Mouse (Mus musculus) CH12.LX (cell line): ENCODE results near the gene Arl5c. TPM values are rescaled to one million over a fixed set of nuclear protein-coding genes. Genes with fewer than 3 reads are reported as not detected.
A peak's percentile ranks its signal among the peaks of the same experiment; 100 is the strongest.

Experiments used
- DNase-seq: peaks from one replicate; pipeline ENCODE4 v3.0.0-alpha.2; 2013; ENCODE audit errors: extremely low read depth
- H3K27ac ChIP-seq: 2 replicates; pipeline ENCODE4 v1.5.1; 2012; ENCODE audit warnings: low read depth, mild to moderate bottlenecking, control low read depth, moderate library complexity; ENCODE audit not compliant: insufficient read depth
- H3K27me3 ChIP-seq: replicated peaks from 2 replicates; pipeline ENCODE3; 2012; ENCODE audit warnings: inconsistent platforms
- H3K36me3 ChIP-seq, 2 experiments: replicated peaks in 1 of 2; 2 replicates each; pipeline versions ENCODE3 to v1.6.1; 2012; ENCODE audit warnings: inconsistent platforms in 1 of 2, low read length in 1 of 2, mild to moderate bottlenecking in 1 of 2, mixed read lengths in 1 of 2, moderate library complexity in 1 of 2; ENCODE audit not compliant: control insufficient read depth in 1 of 2, insufficient read depth in 1 of 2
- H3K4me1 ChIP-seq, 2 experiments: 2 replicates each; pipeline ENCODE4 v1.6.1; 2012; ENCODE audit warnings: inconsistent platforms in 1 of 2, moderate library complexity in 1 of 2; ENCODE audit not compliant: insufficient read depth in 2 of 2, control insufficient read depth in 1 of 2
- H3K4me2 ChIP-seq: 2 replicates; pipeline ENCODE4 v1.6.1; 2012; ENCODE audit warnings: low read depth, mild to moderate bottlenecking, control low read depth; ENCODE audit not compliant: poor library complexity, insufficient read depth, severe bottlenecking
- H3K4me3 ChIP-seq, 3 experiments: fragments of 150-350 bp in 1 of 3; sonication (generic) in 1 of 3; replicated peaks in 1 of 3; 2 replicates each; pipeline versions ENCODE3 to v1.5.1; 2011 to 2012; ENCODE audit warnings: low read depth in 2 of 3, low read length in 2 of 3, mild to moderate bottlenecking in 2 of 3, moderate library complexity in 2 of 3, control low read depth in 1 of 3, improper control_type of control experiment in 1 of 3, inconsistent platforms in 1 of 3, mixed read lengths in 1 of 3; ENCODE audit not compliant: poor library complexity in 1 of 3
- H3K79me2 ChIP-seq: replicated peaks from 2 replicates; pipeline ENCODE4 v1.6.1; 2012; ENCODE audit warnings: mild to moderate bottlenecking, moderate library complexity; ENCODE audit not compliant: control insufficient read depth, poor library complexity, insufficient read depth, severe bottlenecking; ENCODE audit errors: extremely low read depth
- H3K9ac ChIP-seq: 2 replicates; pipeline ENCODE4 v1.6.1; 2012; ENCODE audit warnings: low read depth, mild to moderate bottlenecking, control low read depth, moderate library complexity; ENCODE audit not compliant: insufficient read depth
- H3K9me3 ChIP-seq: replicated peaks from 2 replicates; pipeline ENCODE3; 2012; ENCODE audit warnings: low read length, inconsistent platforms, mixed read lengths
- BHLHE40 ChIP-seq: IDR thresholded peaks from 2 replicates; pipeline ENCODE4 v1.6.1; 2011; ENCODE audit warnings: mild to moderate bottlenecking, low read depth, low read length, improper control_type of control experiment
- CHD1 ChIP-seq: IDR thresholded peaks from 2 replicates; pipeline ENCODE4 v1.6.1; 2012; ENCODE audit warnings: low read depth, low read length, improper control_type of control experiment, inconsistent platforms
- CHD2 ChIP-seq: IDR thresholded peaks from 2 replicates; pipeline ENCODE4 v1.6.1; 2011; ENCODE audit warnings: low read length, improper control_type of control experiment
- CTCF ChIP-seq, 2 experiments: IDR thresholded peaks in 1 of 2; conservative IDR thresholded peaks in 1 of 2; 2 replicates each; pipeline ENCODE4 v1.5.1; 2011 to 2012; ENCODE audit warnings: low read depth in 2 of 2, low read length in 2 of 2, improper control_type of control experiment in 1 of 2, inconsistent platforms in 1 of 2, mild to moderate bottlenecking in 1 of 2, moderate library complexity in 1 of 2
- E2F4 ChIP-seq: IDR thresholded peaks from 2 replicates; pipeline ENCODE4 v1.6.1; 2011; ENCODE audit warnings: low read depth, low read length, improper control_type of control experiment; ENCODE audit not compliant: insufficient replicate concordance
- ELF1 ChIP-seq: IDR thresholded peaks from 2 replicates; pipeline ENCODE4 v1.6.1; 2014; ENCODE audit warnings: low read depth, mild to moderate bottlenecking, inconsistent platforms, low read length, improper control_type of control experiment
- EP300 ChIP-seq: IDR thresholded peaks from 2 replicates; pipeline ENCODE4 v1.6.1; 2011; ENCODE audit warnings: low read length, improper control_type of control experiment
- ETS1 ChIP-seq: conservative IDR thresholded peaks from 2 replicates; pipeline ENCODE4 v1.6.1; 2012; ENCODE audit warnings: low read depth, mild to moderate bottlenecking, inconsistent platforms, low read length, improper control_type of control experiment, moderate library complexity
- HCFC1 ChIP-seq: IDR thresholded peaks from 2 replicates; pipeline ENCODE4 v1.6.1; 2012; ENCODE audit warnings: low read depth, mild to moderate bottlenecking, inconsistent platforms, low read length, improper control_type of control experiment
- IRF4 ChIP-seq: IDR thresholded peaks from 2 replicates; pipeline ENCODE4 v1.6.1; 2014; ENCODE audit warnings: low read depth, mild to moderate bottlenecking, inconsistent platforms, low read length, improper control_type of control experiment
- KAT2A ChIP-seq: IDR thresholded peaks from 2 replicates; pipeline ENCODE4 v1.6.1; 2012; ENCODE audit warnings: low read length, improper control_type of control experiment, inconsistent platforms; ENCODE audit not compliant: insufficient replicate concordance
- MAFK ChIP-seq: IDR thresholded peaks from 2 replicates; pipeline ENCODE4 v1.6.1; 2011; ENCODE audit warnings: low read length, improper control_type of control experiment; ENCODE audit not compliant: insufficient replicate concordance
- MAX ChIP-seq: IDR thresholded peaks from 2 replicates; pipeline ENCODE4 v1.6.1; 2011; ENCODE audit warnings: low read length, improper control_type of control experiment
- MAZ ChIP-seq: IDR thresholded peaks from 2 replicates; pipeline ENCODE4 v1.6.1; 2012; ENCODE audit warnings: low read depth, mild to moderate bottlenecking, inconsistent platforms, low read length, improper control_type of control experiment, moderate library complexity
- MEF2A ChIP-seq: IDR thresholded peaks from 2 replicates; pipeline ENCODE4 v1.6.1; 2014; ENCODE audit warnings: low read depth, mild to moderate bottlenecking, inconsistent platforms, low read length, improper control_type of control experiment, borderline replicate concordance
- MXI1 ChIP-seq: IDR thresholded peaks from 2 replicates; pipeline ENCODE4 v1.6.1; 2011; ENCODE audit warnings: mild to moderate bottlenecking, low read depth, low read length, improper control_type of control experiment
- MYC ChIP-seq: IDR thresholded peaks from 2 replicates; pipeline ENCODE4 v1.6.1; 2011; ENCODE audit warnings: low read depth, mild to moderate bottlenecking, improper control_type of control experiment, low read length
- NELFE ChIP-seq: IDR thresholded peaks from 2 replicates; pipeline ENCODE4 v1.6.1; 2011; ENCODE audit warnings: low read depth, low read length, improper control_type of control experiment
- NRF1 ChIP-seq: IDR thresholded peaks from 2 replicates; pipeline ENCODE4 v1.6.1; 2014; ENCODE audit warnings: low read depth, mild to moderate bottlenecking, inconsistent platforms, low read length, improper control_type of control experiment, moderate library complexity
- POLR2A ChIP-seq: IDR thresholded peaks from 2 replicates; pipeline ENCODE4 v1.6.1; 2011; ENCODE audit warnings: low read depth, mild to moderate bottlenecking, improper control_type of control experiment, low read length
- POLR2AphosphoS2 ChIP-seq: IDR thresholded peaks from 2 replicates; pipeline ENCODE4 v1.6.1; 2011; ENCODE audit warnings: low read depth, low read length, improper control_type of control experiment
- RAD21 ChIP-seq: IDR thresholded peaks from 2 replicates; pipeline ENCODE4 v1.6.1; 2011; ENCODE audit warnings: low read depth, mild to moderate bottlenecking, low read length, improper control_type of control experiment, moderate library complexity
- RCOR1 ChIP-seq: conservative IDR thresholded peaks from 2 replicates; pipeline ENCODE4 v1.6.1; 2012; ENCODE audit warnings: low read depth, mild to moderate bottlenecking, inconsistent platforms, low read length, improper control_type of control experiment
- SIN3A ChIP-seq: IDR thresholded peaks from 2 replicates; pipeline ENCODE4 v1.6.1; 2012; ENCODE audit warnings: low read length, improper control_type of control experiment, inconsistent platforms
- SMC3 ChIP-seq: IDR thresholded peaks from 2 replicates; pipeline ENCODE4 v1.6.1; 2011; ENCODE audit warnings: low read depth, low read length, improper control_type of control experiment
- TBP ChIP-seq: conservative IDR thresholded peaks from 2 replicates; pipeline ENCODE4 v1.6.1; 2011; ENCODE audit warnings: low read depth, low read length, improper control_type of control experiment
- TCF12 ChIP-seq: IDR thresholded peaks from 2 replicates; pipeline ENCODE4 v1.6.1; 2014; ENCODE audit warnings: low read depth, mild to moderate bottlenecking, inconsistent platforms, low read length, improper control_type of control experiment
- UBTF ChIP-seq: IDR thresholded peaks from 2 replicates; pipeline ENCODE4 v1.6.1; 2012; ENCODE audit warnings: low read depth, mild to moderate bottlenecking, inconsistent platforms, low read length, improper control_type of control experiment, moderate library complexity
- USF2 ChIP-seq: conservative IDR thresholded peaks from 2 replicates; pipeline ENCODE4 v1.6.1; 2011; ENCODE audit warnings: low read depth, low read length, improper control_type of control experiment
- ZC3H11A ChIP-seq: IDR thresholded peaks from 2 replicates; pipeline ENCODE4 v1.6.1; 2012; ENCODE audit warnings: low read depth, mild to moderate bottlenecking, inconsistent platforms, low read length, improper control_type of control experiment
- ZMIZ1 ChIP-seq: IDR thresholded peaks from 2 replicates; pipeline ENCODE4 v1.6.1; 2012; ENCODE audit warnings: low read depth, mild to moderate bottlenecking, inconsistent platforms, low read length, improper control_type of control experiment
- ZNF384 ChIP-seq: IDR thresholded peaks from 2 replicates; pipeline ENCODE4 v1.6.1; 2012; ENCODE audit warnings: low read depth, low read length, improper control_type of control experiment, inconsistent platforms
- dilution Hi-C: fragments of 300-500 bp; cut with MboI; formaldehyde crosslinking; loops from 2 replicates; pipeline ENCODE4 v1.14.3; 2020; ENCODE audit warnings: low sequenced_read_pairs; ENCODE audit not compliant: extremely low pct_unique_long_range_greater_than_20kb, extremely low pct_ligation_motif_present
- in situ Hi-C: fragments of 300-500 bp; cut with MboI; formaldehyde crosslinking; loops from 3 replicates; pipeline ENCODE4 v1.14.3; 2019; ENCODE audit warnings: low sequenced_read_pairs, low pct_ligation_motif_present, low pct_unique_long_range_greater_than_20kb, mixed read lengths
- polyA plus RNA-seq: library from polyadenylated mRNA; unstranded; fragments of >175 nt; gene quantifications from 2 replicates; pipeline ENCODE4 v1.2.1, GENCODE M21; 2012; ENCODE audit warnings: low read depth; ENCODE audit not compliant: insufficient read length
- total RNA-seq, 2 experiments: library from RNA; depleted of rRNA; stranded (reverse); fragments of 300-350 nt in 1 of 2; fragments of >200 nt in 1 of 2; gene quantifications; 2 replicates each; pipeline ENCODE4 v1.2.3; 2012 to 2014

Arl5c gene
- total and polyA plus RNA-seq, 3 experiments = 28.5 to 45.5 (median 32.2) TPM

DNA sequence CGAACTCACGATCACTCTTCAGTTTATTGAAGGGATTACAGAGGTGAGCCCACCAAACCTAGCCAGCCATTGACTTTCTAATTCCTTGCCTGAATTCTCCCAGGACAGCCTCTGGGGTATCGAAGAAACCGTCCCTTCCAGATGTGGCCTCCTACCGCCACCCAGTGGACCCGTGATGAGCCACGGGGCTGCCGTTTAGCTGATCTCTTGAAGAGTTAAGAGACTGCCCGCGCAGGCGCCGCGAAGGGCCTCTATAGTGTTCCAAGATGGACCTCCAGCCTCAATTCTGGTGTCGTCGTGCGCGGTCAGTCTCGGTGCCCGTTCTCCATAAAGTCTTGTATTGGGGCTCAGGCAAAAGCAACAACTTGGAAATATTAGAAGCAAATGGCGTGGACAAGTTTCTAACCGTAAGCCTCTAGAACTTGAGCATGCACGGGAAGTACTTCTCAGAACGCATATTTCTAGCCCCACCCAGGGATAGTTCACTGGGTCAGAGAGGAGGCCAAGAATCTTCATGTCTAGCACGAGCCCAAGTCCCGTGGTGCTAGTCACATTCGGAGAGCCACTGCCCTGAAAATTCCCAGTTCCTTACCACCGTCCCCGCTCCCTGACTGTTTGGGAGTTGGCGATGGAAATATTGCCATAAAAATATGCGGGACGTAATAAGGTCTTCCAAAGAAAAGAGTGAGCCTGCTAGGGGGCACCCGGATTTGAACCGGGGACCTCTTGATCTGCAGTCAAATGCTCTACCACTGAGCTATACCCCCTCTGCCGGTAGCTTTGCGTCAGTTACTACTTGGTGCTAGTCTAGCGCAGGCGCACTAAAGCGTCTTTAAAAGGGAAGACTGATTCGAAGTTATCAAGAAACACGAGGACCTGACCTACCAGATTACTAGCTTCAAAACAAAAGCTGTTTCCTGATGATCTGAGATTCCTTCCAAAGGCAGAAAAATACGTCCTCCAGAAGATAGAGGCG, 8.1 kb downstream of the Arl5c start:
- TF ChIP-seq KAT2A (peak; percentile 86; the same call in 1 of the 2 replicates), MAZ (peak; percentile 55; the same call in 1 of the 2 replicates), ZC3H11A (peak; percentile 99), ETS1 (no peak), NRF1 (peak; percentile 95), E2F4 (peak; percentile 78; the same call in 1 of the 2 replicates), CTCF (conservative IDR thresholded peaks at IDR 0.05 in 1 of 2, IDR thresholded peaks at IDR 0.05 in 1 of 2; ENCODE audit: low read depth in 2 of 2, low read length in 2 of 2) (peak; percentile 50 to 99), UBTF (peak; percentile 55; the same call in 1 of the 2 replicates), CHD2 (no peak), ELF1 (peak; percentile 98), TCF12 (peak; percentile 74), USF2 (no peak), ZNF384 (peak; percentile 29; the same call in 1 of the 2 replicates), MEF2A (peak; percentile 55; the same call in 1 of the 2 replicates), HCFC1 (peak; percentile 42; the same call in 1 of the 2 replicates), SMC3 (peak; percentile 100), RCOR1 (no peak), MXI1 (peak; percentile 69), SIN3A (peak; percentile 86), EP300 (no peak), IRF4 (peak; percentile 65), CHD1 (peak; percentile 56), TBP (peak; percentile 100), NELFE (peak; percentile 83), MYC (peak; percentile 78), POLR2A (peak; percentile 66; the same call in 1 of the 2 replicates), MAFK (peak; percentile 96), BHLHE40 (peak; percentile 48), MAX (peak; percentile 70; the same call in 1 of the 2 replicates), RAD21 (no peak; the same call in none of the 2 replicates), POLR2AphosphoS2 (no peak), ZMIZ1 (peak; percentile 66; the same call in 1 of the 2 replicates)
- Histone ChIP-seq H3K27me3 (no peaks in the 10 kb centered on the region), H3K4me1 (peaks cover 0 to 45% of the 10 kb centered on the region in 2 experiments; a peak in 2 of 4 replicates), H3K9me3 (no peaks in the 10 kb centered on the region), H3K27ac (peak overlapping the region; percentile 73), H3K79me2 (no peaks in the 10 kb centered on the region), H3K4me2 (peak overlapping the region; percentile 53; the same call in 1 of the 2 replicates), H3K4me3 (peak overlapping the region; percentile 67 to 84 (median 74)), H3K36me3 (peaks cover 4 to 27% of the 10 kb centered on the region in 2 experiments), H3K9ac (peak overlapping the region; percentile 76)
- dilution Hi-C loops = no loop called here
- in situ Hi-C loops = loop anchor here (5.0 kb wide), 2 partner anchors 91 to 191 kb away; partner anchors contain the start of gene Lasp1
- peak; percentile 98 for DNase-seq
